Mouse (Mus musculus) lung, adult 2 months (tissue): ENCODE results near the gene Csnk1g1.

Experiments
- CTCF ChIP-seq: fragments of 200-500 bp; IDR thresholded peaks from 2 replicates; pipeline ENCODE4 v1.5.1; 2011; ENCODE audit warnings: mild to moderate bottlenecking, low read length, control low read depth; ENCODE audit not compliant: insufficient read depth
- POLR2A ChIP-seq: fragments of 200-500 bp; IDR thresholded peaks from 2 replicates; pipeline ENCODE4 v1.6.1; 2011; ENCODE audit warnings: low read depth, mild to moderate bottlenecking, control low read depth, low read length, borderline replicate concordance; ENCODE audit errors: extremely low read depth

DNA sequence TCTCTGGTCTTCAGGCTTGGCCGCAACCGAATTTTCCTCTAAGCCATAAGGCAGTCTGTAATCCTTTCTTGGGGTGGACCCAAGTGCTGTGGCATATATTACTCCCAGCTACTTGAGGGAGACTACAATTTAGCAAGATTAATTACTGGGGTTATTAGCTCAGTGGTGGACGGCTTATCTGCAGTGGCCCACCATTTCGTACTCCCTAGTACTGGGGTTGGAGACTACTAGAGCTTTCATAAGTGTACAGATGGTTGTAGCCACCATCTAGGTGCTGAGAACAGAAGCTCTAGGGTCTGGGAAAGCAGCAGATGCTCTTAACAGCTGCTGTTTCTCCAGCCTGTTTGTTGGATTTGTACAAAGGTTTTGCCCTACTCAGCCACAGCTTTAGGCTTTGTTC is 152.3 kb downstream of the Csnk1g1 start:
- TF ChIP-seq CTCF (no peak), POLR2A (no peak)
